Mouse (Mus musculus): ENCODE measurements around the gene Paics. TPM values are rescaled to one million over a fixed set of nuclear protein-coding genes. Genes with fewer than 3 reads are reported as not detected.

Paics gene
- 10 to 100 TPM; 48.2 to 53.4 TPM for total RNA-seq (2023)

GRCm38 (mm10) chr5:76951106-76952027, at the start of gene Paics, which contains the start of gene Ppat:
TSS of gene Paics (plus strand) at chr5:76951307.
TSS of gene Ppat (minus strand) at chr5:76951578.

GRCm38 (mm10) chr5:76905405-76906154, 45.5 kb upstream of the Paics start, which contains the start of gene Aasdh:
TSS of gene Aasdh (minus strand) at chr5:76905514.

GRCm38 (mm10) chr5:76974554-76975285, 23.6 kb downstream of the Paics start, which contains the start of gene Srp72:
TSS of gene Srp72 (plus strand) at chr5:76974683.

GRCm38 (mm10) chr5:77004051-77004821, 53.1 kb downstream of the Paics start, which contains the start of gene Arl9:
TSS of gene Arl9 (plus strand) at chr5:77004055.

GRCm38 (mm10) chr5:77015544-77016482, 64.7 kb downstream of the Paics start, which contains the start of gene Thegl:
TSS of gene Thegl (plus strand) at chr5:77016023.

Other genes starting within 250 kb of the Paics start
- gene Aasdh, start 45.8 kb upstream of the Paics start, total RNA-seq (2023), result 10 to 100 TPM; 11.5 to 16.0 TPM
- gene Ppat, start 271 bp downstream of the Paics start, total RNA-seq (2023), result 1 to 10 TPM; 6.5 to 7.4 TPM
- 100 to 1,000 TPM; 132 to 165 TPM for gene Srp72, start 23.4 kb downstream of the Paics start, total RNA-seq (2023)
- gene Arl9, start 52.7 kb downstream of the Paics start, total RNA-seq (2023), result 1 to 10 TPM; 1.1 to 1.5 TPM
- under 1 TPM; 0.29 to 0.43 TPM for gene Thegl, start 64.7 kb downstream of the Paics start, total RNA-seq (2023)
- 100 to 1,000 TPM in 1 of 2 experiments, 10 to 100 TPM in 1; 79.3 to 101 TPM for gene Hopx, start 163.8 kb downstream of the Paics start, total RNA-seq (2023)